Mouse (Mus musculus) left cerebral cortex, postnatal 10 days (tissue): ENCODE measurements at regions not wholly inside any gene's neighbourhood (a gene's known extent, or its start where the extent isn't known, plus 50 kb on each side); places are given as distances from the start of the nearest gene placed in this dataset.
"Not testable (repeated sequence)": the region's sequence is repeated elsewhere in the genome, so short reads cannot be mapped to it uniquely, and the experiment has no call there.

Experiments used
- DNase-seq, 2 experiments: peaks; one replicate each; pipeline ENCODE4 v3.0.0; 2021 to 2022; ENCODE audit warnings: low spot score in 2 of 2, mixed read lengths in 1 of 2; ENCODE audit errors: extremely low spot score in 1 of 2
- intact Hi-C: fragments of 180-260 bp; cut with DNase I; formaldehyde crosslinking; loops from one replicate; pipeline ENCODE4 v1.15.1; 2025

- intact Hi-C loops = no loop called here
- no peak for DNase-seq
These were observed 91.4 kb downstream of the Gm21738 start for GRCm38 (mm10) chr14:19327321-19327720.

GRCm38 (mm10) chr14:19311614-19312013 is 107.1 kb downstream of the Gm21738 start:
- intact Hi-C loops = no loop called here
- peak in 1 of 2 experiments; percentile 19 for DNase-seq

DNA sequence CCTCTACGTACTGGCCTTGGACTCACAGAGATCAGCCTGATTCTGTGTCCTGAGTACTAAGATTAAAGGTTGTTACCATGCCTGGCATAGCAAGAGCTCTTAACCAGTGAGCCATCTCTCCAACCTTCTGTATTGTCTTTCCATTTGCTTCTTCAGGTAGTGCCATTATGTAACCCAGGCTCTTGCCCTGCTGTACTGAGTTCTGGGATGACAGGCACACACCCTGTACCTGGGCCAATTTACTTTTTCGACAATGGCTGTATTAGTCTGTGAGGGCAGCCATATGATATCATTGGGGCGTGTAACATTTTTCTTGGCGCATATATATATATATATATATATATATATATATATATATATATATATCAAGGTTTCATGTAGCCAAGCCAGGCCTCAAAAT is 115.9 kb downstream of the Gm21738 start:
- intact Hi-C loops, DNase-seq: not testable (repeated sequence)

DNA sequence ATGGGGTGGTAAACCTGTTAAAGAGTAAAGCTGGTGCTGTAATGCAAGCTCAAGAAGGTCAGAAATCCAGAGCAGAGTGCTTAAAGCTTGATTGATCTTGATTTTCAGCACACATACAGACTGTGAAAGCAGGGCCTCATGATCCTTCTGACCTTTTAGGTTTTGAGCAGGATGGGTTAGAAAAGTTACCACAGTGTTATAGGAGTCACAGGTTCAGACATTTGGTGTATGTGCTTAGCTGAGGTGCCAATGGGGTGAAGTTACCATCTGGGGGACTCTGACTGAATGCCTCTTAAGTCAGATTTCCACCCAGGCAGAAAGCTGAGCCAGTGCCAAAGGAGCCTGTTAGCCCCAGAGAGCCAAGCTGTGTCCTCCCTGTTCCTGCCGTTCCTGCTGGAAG is 139.6 kb downstream of the Gm21738 start:
- DNase-seq = no peak
- intact Hi-C loops = no loop called here

DNA sequence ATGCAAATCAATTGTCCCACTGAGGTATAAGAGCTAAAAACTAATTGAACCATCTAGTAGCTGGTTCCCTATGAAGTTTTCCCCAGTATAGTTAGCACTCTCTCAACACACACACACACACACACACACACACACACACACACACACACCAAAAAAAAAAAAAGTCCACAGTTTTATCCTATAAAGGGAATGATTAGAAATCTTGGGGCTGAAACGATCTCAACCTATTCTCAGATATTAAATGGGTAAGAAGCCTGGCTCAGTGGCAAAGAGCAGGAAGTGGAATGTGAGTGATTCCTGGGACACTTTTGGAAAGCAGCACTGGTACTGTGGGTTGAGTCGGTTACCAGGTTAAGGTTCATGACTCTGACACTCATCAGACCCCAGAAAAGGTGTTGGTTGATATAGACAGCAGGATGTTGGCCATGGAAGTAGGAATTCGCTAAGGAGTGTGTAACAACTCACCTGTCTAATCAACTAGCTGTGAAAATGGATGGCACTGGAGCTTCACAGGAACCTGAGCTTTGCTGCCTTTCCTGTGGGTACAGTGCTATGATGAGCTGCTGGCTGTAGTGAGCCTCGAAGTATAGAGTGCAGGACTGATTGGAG is 140.8 kb downstream of the Gm21738 start:
- peak; percentile 5 to 90 for DNase-seq

More for the DNA sequence above, 140.8 kb downstream of the Gm21738 start:
- intact Hi-C loops = no loop called here
